ENCODE assay signal across 31 mouse cellular contexts in genomic region chr5:23511456-23511855, GRCm38 (mm10).
"Had no signal": no experiment of that assay in that cellular context is flagged by ENCODE, and none has a peak within 500 bp of the region (broad histone marks: within the 10 kb centered on the region; RNA-seq: fewer than 3 reads in every experiment).

No protein-coding gene starts in this region.

- H3K9ac ChIP-seq: limb, embryonic 12.5 days; limb, embryonic 13.5 days; limb, embryonic 15.5 days; liver, embryonic 12.5 days; liver, embryonic 13.5 days; liver, embryonic 14.5 days; liver, embryonic 15.5 days; liver, postnatal 0 days; lung, embryonic 14.5 days; lung, embryonic 15.5 days; midbrain, embryonic 12.5 days; midbrain, embryonic 13.5 days; midbrain, embryonic 15.5 days had no signal

- H3K9me3 ChIP-seq: limb, embryonic 10.5 days; limb, embryonic 12.5 days; limb, embryonic 13.5 days; limb, embryonic 15.5 days; liver, embryonic 12.5 days; liver, embryonic 13.5 days; liver, embryonic 15.5 days; lung, embryonic 15.5 days; megakaryocyte, embryonic 14.5 days; midbrain, embryonic 10.5 days; midbrain, embryonic 12.5 days; midbrain, embryonic 13.5 days; midbrain, embryonic 15.5 days had no signal

- H3K4me1 ChIP-seq: limb, embryonic 10.5 days; limb, embryonic 12.5 days; limb, embryonic 13.5 days; limb, embryonic 15.5 days; liver, embryonic 12.5 days; liver, embryonic 13.5 days; liver, embryonic 15.5 days; lung, embryonic 15.5 days; midbrain, embryonic 12.5 days; midbrain, embryonic 13.5 days; midbrain, embryonic 15.5 days had no signal

- DNase-seq: left cerebral cortex, postnatal 4 days; liver; liver, embryonic 13.5 days; liver, postnatal 0 days; lung, adult 18-20 months; lung, adult 2 months; lung, embryonic 14.5 days; lung, postnatal 10 days; lung, postnatal 14 days; lung, postnatal 36 days; lung, postnatal 4 days; midbrain, embryonic 14.5 days had no signal

- H3K27ac ChIP-seq: limb, embryonic 10.5 days; limb, embryonic 12.5 days; limb, embryonic 13.5 days; limb, embryonic 15.5 days; liver, embryonic 12.5 days; liver, embryonic 13.5 days; liver, embryonic 14.5 days; liver, embryonic 15.5 days; lung, embryonic 15.5 days; macrophage; midbrain, embryonic 10.5 days; midbrain, embryonic 12.5 days; midbrain, embryonic 13.5 days; midbrain, embryonic 15.5 days had no signal

- ATAC-seq: liver, embryonic 12.5 days; liver, postnatal 0 days; lung, postnatal 0 days; midbrain, embryonic 13.5 days; midbrain, embryonic 15.5 days; midbrain, embryonic 16.5 days had no signal

- H3K4me2 ChIP-seq: limb, embryonic 12.5 days; limb, embryonic 13.5 days; limb, embryonic 15.5 days; liver, embryonic 11.5 days; liver, embryonic 12.5 days; liver, embryonic 13.5 days; liver, embryonic 15.5 days; lung, embryonic 14.5 days; lung, embryonic 15.5 days; midbrain, embryonic 11.5 days; midbrain, embryonic 12.5 days; midbrain, embryonic 13.5 days; midbrain, embryonic 15.5 days had no signal

- H3K4me3 ChIP-seq: limb, embryonic 10.5 days; limb, embryonic 12.5 days; limb, embryonic 13.5 days; limb, embryonic 15.5 days; liver, embryonic 12.5 days; liver, embryonic 13.5 days; liver, embryonic 15.5 days; lung, embryonic 15.5 days; megakaryocyte, embryonic 14.5 days; midbrain, embryonic 10.5 days; midbrain, embryonic 12.5 days; midbrain, embryonic 13.5 days; midbrain, embryonic 15.5 days; myocyte had no signal

- H3K27me3 ChIP-seq: limb, embryonic 12.5 days; limb, embryonic 13.5 days; limb, embryonic 15.5 days; liver, embryonic 12.5 days; liver, embryonic 13.5 days; liver, embryonic 15.5 days; lung, embryonic 15.5 days; megakaryocyte, embryonic 14.5 days; midbrain, embryonic 12.5 days; midbrain, embryonic 13.5 days; midbrain, embryonic 15.5 days had no signal
